ENCODE assay signal across 11 mouse cellular contexts in the genomic region with DNA sequence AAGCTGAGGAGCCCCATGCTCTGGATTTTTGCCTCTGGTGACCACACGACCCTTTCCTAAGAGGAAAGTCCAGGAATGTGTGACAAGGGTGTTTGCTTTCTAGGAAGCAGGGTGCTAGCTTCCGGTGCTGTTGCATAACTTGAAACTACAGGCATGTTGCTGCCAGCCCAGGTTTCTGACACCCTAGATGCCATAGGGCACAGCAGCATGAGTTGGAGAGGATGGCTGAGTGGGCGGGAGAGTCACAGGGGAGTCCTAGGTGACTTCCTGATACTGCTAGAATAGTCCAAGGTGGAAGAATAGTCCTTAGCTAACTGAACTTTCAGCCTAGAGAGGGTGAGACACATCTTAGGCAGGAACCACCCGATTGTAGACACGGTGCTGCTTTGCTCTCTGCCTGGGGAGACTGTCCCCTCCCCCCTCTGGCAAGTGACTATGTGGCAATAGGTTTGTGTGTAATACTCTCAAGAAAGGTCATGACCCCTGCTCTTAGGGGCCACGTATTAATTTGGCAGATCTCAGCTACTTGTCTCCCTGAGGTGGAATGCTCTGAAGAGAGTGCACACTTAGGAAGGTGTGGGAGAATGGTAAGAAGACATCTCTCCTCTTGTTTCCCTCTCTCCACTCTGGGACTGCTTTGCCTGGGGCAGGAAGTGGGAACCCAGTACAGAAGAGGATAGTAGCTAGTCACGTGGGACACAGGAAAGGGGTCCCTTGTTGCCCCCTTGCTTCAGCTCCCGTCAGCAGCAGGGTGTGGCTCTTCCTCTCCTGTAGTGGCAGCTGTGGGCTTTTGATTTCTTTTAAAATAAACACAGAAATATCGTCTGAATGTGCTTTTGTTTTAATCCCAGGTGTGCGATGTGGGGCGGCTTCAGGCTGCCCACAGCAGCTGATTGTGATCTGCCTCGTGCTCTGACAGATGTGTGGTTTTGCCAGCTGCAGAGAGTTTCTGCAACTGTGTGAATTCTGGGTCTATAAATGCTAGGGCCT. TPM values are rescaled to one million over a fixed set of nuclear protein-coding genes. Genes with fewer than 3 reads are reported as not detected.
DNase-seq lines count a peak whose midpoint lies in the region; ATAC-seq lines count a peak whose summit lies in the region.
"Had no signal": no experiment of that assay in that cellular context is flagged by ENCODE, and none has a peak within 500 bp of the region (broad histone marks: within the 10 kb centered on the region; RNA-seq: fewer than 3 reads in every experiment).

No protein-coding gene starts in this region.

- ATAC-seq in kidney, embryonic 14.5 days (ENCODE audit: low FRiP score, low TSS enrichment): no peak
- peak; percentile 43 for ATAC-seq in granulocyte monocyte progenitor cell, adult 5-6 weeks (replicated peaks; ENCODE audit: poor library complexity, severe bottlenecking)

- no peak overlapping the region for H3K4me2 ChIP-seq in kidney, embryonic 14.5 days (replicated peaks; ENCODE audit: low read depth, low read length)

- H3K4me3 ChIP-seq in kidney, embryonic 14.5 days (ENCODE audit: low read length): no peak overlapping the region

- peaks cover 9% of the 10 kb centered on the region; the same call in 1 of the 2 replicates for H3K4me1 ChIP-seq in kidney, embryonic 14.5 days (ENCODE audit: control insufficient read depth, insufficient read depth, low read length)

- H3K9me3 ChIP-seq in kidney, embryonic 14.5 days (ENCODE audit: control insufficient read depth, low read length): no peaks in the 10 kb centered on the region

- WGBS in kidney, embryonic 14.5 days: 60% methylated on average over 12 of the region's 12 CpGs

- no peak overlapping the region for H3K27ac ChIP-seq in kidney, embryonic 14.5 days (ENCODE audit: low read depth, low read length)

- no peak overlapping the region for H3K9ac ChIP-seq in kidney, embryonic 14.5 days (ENCODE audit: low read depth, low read length)

- DNase-seq in kidney, adult 11 months: peak; percentile 43
- DNase-seq in lung, postnatal 14 days: peak; percentile 32
- peak; percentile 68 to 73 for DNase-seq in thymus, postnatal 10 days (ENCODE audit: low spot score in 2 of 2)
- DNase-seq in right cerebral cortex, postnatal 4 days: no peak
- no peak for DNase-seq in cerebellum, adult 18-20 months
- no peak for DNase-seq in layer of hippocampus, adult 9-11 months
- DNase-seq: cerebellum, adult 2 months had no signal

- H3K36me3 ChIP-seq in kidney, embryonic 14.5 days (ENCODE audit: control insufficient read depth, insufficient read depth, low read length): peaks cover 21% of the 10 kb centered on the region

- H3K27me3 ChIP-seq in kidney, embryonic 14.5 days (ENCODE audit: control insufficient read depth, insufficient read depth, low read length): peaks cover 21% of the 10 kb centered on the region

RNA-seq across cellular contexts. Expression of a gene that starts 3.4 kb away (rescaled TPM):
- 0.23 and 0.51 TPM in 2 replicates for polyA plus RNA-seq in kidney, embryonic 14.5 days (2014; fragmentation: Nextera tagmentation; extraction: Ambion mirVana)
- total RNA-seq in granulocyte monocyte progenitor cell, adult 5-6 weeks (2014; fragmentation: Nextera tagmentation): not detected in 2 replicates
- not detected in 2 replicates for total RNA-seq in granulocyte monocyte progenitor cell, adult 5-6 weeks (2017)
- total RNA-seq: adrenal gland, adult 8-10 months had no signal
- polyA plus RNA-seq: limb, embryonic 11.5 days had no signal

RNA-seq across cellular contexts. Expression of a gene that starts 11.9 kb away (rescaled TPM):
- polyA plus RNA-seq in kidney, embryonic 14.5 days (2014; fragmentation: Nextera tagmentation; extraction: Ambion mirVana): 33.5 and 35.3 TPM in 2 replicates
- 40.5 and 41.2 TPM in 2 replicates for total RNA-seq in granulocyte monocyte progenitor cell, adult 5-6 weeks (2014; fragmentation: Nextera tagmentation)
- 29.8 and 43.2 TPM in 2 replicates for total RNA-seq in granulocyte monocyte progenitor cell, adult 5-6 weeks (2017)

RNA-seq across cellular contexts. Expression of a gene that starts 12.0 kb away (rescaled TPM):
- polyA plus RNA-seq in kidney, embryonic 14.5 days (2014; fragmentation: Nextera tagmentation; extraction: Ambion mirVana): 50.4 and 51.6 TPM in 2 replicates
- total RNA-seq in granulocyte monocyte progenitor cell, adult 5-6 weeks (2014; fragmentation: Nextera tagmentation): 11.9 and 33.1 TPM in 2 replicates
- 9.3 and 14.0 TPM in 2 replicates for total RNA-seq in granulocyte monocyte progenitor cell, adult 5-6 weeks (2017)

RNA-seq across cellular contexts. Expression of a gene that starts 20.7 kb away (rescaled TPM):
- polyA plus RNA-seq in kidney, embryonic 14.5 days (2014; fragmentation: Nextera tagmentation; extraction: Ambion mirVana): 23.2 and 36.1 TPM in 2 replicates
- total RNA-seq in granulocyte monocyte progenitor cell, adult 5-6 weeks (2014; fragmentation: Nextera tagmentation): 8.8 and 10.0 TPM in 2 replicates
- total RNA-seq in granulocyte monocyte progenitor cell, adult 5-6 weeks (2017): 4.0 and 4.3 TPM in 2 replicates

RNA-seq across cellular contexts. Expression of a gene that starts 31.2 kb away (rescaled TPM):
- polyA plus RNA-seq in kidney, embryonic 14.5 days (2014; fragmentation: Nextera tagmentation; extraction: Ambion mirVana): 186 and 216 TPM in 2 replicates
- 188 and 257 TPM in 2 replicates for total RNA-seq in granulocyte monocyte progenitor cell, adult 5-6 weeks (2014; fragmentation: Nextera tagmentation)
- total RNA-seq in granulocyte monocyte progenitor cell, adult 5-6 weeks (2017): 94.4 and 126 TPM in 2 replicates

Comparison
In these comparisons a context has a peak if more than half of its experiments do, and no peak if none do; other contexts are left out.
1. DNase-seq: peak in kidney, adult 11 months (single experiment), lung, postnatal 14 days (single experiment) and thymus, postnatal 10 days (2 of 2); none in right cerebral cortex, postnatal 4 days (single experiment), cerebellum, adult 18-20 months (0 of 2) and layer of hippocampus, adult 9-11 months (single experiment).